Mouse (Mus musculus): ENCODE results near the gene Sppl2b.
A peak's percentile ranks its signal among the peaks of the same experiment; 100 is the strongest.

The Sppl2b gene

DNA sequence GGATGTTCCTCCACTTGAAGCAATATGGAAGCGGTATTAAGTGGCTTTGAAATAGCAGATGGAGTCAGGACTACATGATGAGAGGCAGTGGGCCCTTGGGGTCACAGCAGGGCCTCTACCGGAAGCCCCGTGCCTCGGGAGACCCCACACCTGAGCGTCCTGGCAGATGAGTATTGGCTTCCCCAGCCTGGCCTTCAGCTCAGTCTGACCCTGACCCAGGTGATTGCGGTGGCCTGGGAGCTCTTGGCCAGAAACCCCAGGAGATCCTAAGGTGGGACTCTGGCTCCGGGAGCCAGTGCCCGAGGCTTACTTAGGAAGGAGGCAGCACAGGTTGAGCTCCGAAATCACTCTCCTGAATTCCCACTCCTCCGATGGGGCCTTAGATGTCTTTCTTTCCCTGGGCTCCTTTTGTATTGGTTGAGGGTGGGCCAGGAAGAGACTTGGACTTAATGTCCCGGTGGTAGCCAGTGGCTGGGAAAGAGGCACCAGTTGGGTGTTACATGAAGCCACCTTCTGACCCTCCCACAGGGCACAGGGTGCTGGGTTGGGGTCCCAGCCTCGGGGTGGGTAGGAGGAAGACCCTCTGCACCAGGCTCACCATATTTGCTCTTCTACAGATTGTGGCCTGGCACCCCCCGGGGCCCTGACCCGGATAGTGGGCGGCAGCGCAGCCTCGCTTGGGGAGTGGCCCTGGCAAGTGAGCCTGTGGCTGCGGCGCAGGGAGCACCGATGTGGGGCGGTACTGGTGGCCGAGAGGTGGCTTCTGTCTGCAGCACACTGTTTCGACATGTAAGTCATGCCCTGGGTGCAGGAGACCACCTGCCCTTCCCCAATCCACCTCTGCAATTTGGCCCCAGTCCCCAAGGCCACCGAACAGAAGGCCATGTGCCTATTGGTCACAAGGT, 41.8 kb downstream of the Sppl2b start:
- DNase-seq (ENCODE audit: extremely low read depth, low read depth, low spot score): no peak

- DNase-seq (ENCODE audit: extremely low read depth, low read depth, low spot score): no peak
Observed at GRCm38 (mm10) chr10:80897861-80898510, 42.9 kb downstream of the Sppl2b start.

GRCm38 (mm10) chr10:80899074-80899473, 44.0 kb downstream of the Sppl2b start:
- no peak for DNase-seq (ENCODE audit: extremely low read depth, low read depth, low spot score)

DNA sequence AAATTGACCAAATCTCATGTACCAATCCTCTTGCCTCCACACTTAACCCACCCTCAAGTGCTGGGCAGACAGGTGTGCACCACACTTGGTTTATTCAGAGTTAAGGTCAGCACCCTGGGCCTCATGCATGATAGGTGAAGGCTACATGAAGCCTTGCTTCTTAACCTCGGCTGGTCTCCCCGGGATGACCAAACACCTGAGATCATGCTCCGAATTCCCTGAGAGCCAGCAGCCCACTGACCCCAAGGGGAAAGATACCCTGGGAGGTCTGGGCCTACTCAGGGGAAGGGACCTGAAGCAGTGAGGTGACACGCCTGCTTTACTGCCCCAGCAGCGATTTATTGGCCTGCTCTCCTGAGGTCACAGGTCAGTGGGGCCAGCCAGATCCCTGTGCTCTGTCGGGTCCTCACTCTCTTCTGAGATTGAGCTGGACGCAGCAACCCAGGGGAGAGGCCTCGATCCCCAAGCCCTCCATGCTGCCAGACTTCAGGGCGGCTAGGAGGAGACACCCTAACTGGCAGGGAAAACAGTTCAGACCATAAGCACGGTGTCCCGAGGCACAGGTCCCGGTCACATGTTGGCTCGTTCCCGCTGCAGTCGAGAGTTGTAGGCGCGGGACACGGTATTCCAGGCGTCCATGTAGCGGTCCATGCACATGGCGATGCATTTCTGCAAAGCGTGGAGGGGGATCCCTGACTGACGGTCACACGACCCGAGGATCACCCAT, 44.7 kb downstream of the Sppl2b start:
- no peak for DNase-seq (ENCODE audit: extremely low read depth, low read depth, low spot score)

GRCm38 (mm10) chr10:80900318-80901247, 45.5 kb downstream of the Sppl2b start, which contains the start of gene Timm13:
Gene Timm13 (minus strand): TSS chr10:80900969.
- DNase-seq (ENCODE audit: extremely low read depth, low read depth, low spot score): peak; percentile 95

- no peak for DNase-seq (ENCODE audit: extremely low read depth, low read depth, low spot score)
Observed at GRCm38 (mm10) chr10:80901409-80902272, 46.6 kb downstream of the Sppl2b start.

GRCm38 (mm10) chr10:80902273-80902940, 47.3 kb downstream of the Sppl2b start:
- DNase-seq (ENCODE audit: extremely low read depth, low read depth, low spot score): no peak

DNA sequence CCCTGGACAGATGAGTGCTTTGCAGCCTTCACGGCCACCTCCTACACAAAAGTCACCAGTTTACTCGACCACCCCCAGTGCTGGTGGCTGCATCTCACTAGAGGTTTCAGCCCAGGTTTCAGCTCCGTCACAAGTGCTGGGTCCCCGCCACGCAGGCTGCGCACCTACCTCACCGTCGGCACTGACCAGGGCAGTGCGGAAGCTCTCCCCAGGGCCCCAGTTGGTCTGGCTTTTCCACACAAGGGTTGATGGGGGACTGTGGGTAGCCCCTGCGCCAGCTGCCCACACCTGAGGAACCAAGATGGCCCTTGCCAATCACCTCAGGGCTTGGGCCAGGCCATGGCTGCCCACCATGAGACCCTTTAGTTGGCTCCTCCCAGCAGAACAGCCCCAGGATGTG, 48.2 kb downstream of the Sppl2b start:
- no peak for DNase-seq (ENCODE audit: extremely low read depth, low read depth, low spot score)

GRCm38 (mm10) chr10:80904004-80904693, 49.1 kb downstream of the Sppl2b start:
- DNase-seq (ENCODE audit: extremely low read depth, low read depth, low spot score): no peak

GRCm38 (mm10) chr10:80904709-80905108, 49.6 kb downstream of the Sppl2b start:
- no peak for DNase-seq (ENCODE audit: extremely low read depth, low read depth, low spot score)

DNA sequence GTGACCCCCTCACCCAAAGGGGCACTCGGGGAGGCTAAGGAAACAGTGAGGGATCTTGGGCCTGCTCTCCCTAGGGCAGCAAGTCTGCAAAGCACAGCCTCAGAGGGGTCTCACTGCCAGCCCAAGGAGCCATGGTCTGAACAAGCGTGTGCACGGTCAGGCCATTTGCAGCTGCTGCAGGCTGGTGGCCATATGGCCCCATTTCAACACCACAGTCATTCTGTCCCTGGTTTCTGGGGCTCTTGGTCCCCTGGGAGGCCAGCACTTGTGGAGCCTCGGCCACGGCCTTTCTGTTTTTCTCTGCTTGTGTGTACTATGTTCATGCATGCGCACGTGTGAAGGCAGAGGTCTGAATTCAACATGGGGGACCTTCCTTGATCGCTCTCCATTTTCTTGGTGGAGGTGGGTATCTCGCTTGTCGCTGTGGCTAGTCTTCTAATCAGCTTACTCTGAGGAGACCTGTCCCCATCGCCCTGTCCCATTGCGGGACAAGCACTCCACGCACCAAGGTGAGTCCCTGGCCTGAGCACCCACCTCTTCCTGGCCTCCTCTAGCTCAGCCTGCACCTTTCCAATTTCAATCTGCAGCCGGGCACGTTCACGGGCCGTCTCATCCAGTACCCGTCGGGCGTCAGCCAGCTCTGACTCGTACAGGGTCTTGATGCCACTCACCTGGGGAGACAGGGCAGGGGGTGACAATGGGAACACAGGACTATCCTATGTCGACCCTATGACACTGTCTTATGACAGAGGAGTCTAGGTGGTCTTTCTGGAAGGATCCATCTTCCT, 54.5 kb downstream of the Sppl2b start:
- no peak for DNase-seq (ENCODE audit: extremely low read depth, low read depth, low spot score)

DNA sequence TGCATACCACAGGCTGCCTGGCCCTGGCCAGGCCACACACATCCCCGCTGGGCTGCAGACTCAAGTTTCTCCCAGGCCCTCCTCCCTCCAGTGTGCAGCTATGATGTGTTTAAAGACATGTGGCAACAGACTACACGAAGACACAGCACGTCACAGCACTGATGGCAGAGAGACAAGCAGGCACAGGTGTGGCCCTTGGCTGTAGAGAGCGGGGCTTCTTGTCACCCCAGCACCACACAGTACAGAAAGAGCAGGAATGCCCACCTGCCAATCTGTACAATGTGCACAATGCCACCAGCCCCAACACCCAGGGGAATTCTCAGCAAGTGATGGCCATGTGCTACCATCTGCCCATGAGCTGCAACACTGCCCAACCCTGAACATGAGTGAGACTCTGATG, 56.3 kb downstream of the Sppl2b start:
- DNase-seq (ENCODE audit: extremely low read depth, low read depth, low spot score): no peak

GRCm38 (mm10) chr10:80911891-80912290, 56.8 kb downstream of the Sppl2b start:
- DNase-seq (ENCODE audit: extremely low read depth, low read depth, low spot score): no peak

GRCm38 (mm10) chr10:80913364-80914011, 58.4 kb downstream of the Sppl2b start:
- DNase-seq (ENCODE audit: extremely low read depth, low read depth, low spot score): no peak

GRCm38 (mm10) chr10:80914253-80914656, 59.2 kb downstream of the Sppl2b start:
- DNase-seq (ENCODE audit: extremely low read depth, low read depth, low spot score): peak; percentile 50

DNA sequence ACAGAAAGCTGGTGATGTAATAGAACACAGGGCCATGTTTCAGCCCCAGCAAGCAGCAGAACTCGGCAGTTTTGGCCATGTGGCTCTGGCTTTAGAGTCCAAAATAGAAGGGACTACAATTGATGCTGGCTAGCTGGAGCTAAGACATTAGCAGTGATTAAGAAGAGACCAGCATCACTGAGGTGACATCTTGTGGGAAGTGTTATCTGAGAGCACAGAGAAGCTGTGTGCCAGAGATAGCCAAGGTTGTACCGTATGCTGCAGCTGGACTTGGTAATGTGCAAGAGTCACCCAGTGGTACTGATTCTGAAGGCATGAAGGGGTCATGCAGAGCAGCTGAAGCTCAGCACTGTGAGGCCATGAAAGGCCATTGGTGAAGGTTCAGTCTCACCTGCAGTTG, 60.2 kb downstream of the Sppl2b start:
- DNase-seq (ENCODE audit: extremely low read depth, low read depth, low spot score): no peak

GRCm38 (mm10) chr10:80915736-80916135, 60.7 kb downstream of the Sppl2b start:
- DNase-seq (ENCODE audit: extremely low read depth, low read depth, low spot score): no peak
